Mouse (Mus musculus) layer of hippocampus, postnatal 10 days (tissue): ENCODE measurements around the gene Prkcb. TPM values are rescaled to one million over a fixed set of nuclear protein-coding genes. Genes with fewer than 3 reads are reported as not detected.

Experiments
- DNase-seq, 2 experiments: peaks; one replicate each; pipeline ENCODE4 v3.0.0; 2021; ENCODE audit warnings: low spot score in 2 of 2
- total RNA-seq, 2 experiments: library from RNA; stranded (reverse); gene quantifications; 2 replicates each; pipeline ENCODE4 v1.2.3; 2021

Gene Prkcb
- total RNA-seq, 2 experiments from 2014 or later: 621 to 648 TPM

- no peak for DNase-seq
Measured at GRCm38 (mm10) chr7:122657423-122658126, 369.0 kb downstream of the Prkcb start.

DNA sequence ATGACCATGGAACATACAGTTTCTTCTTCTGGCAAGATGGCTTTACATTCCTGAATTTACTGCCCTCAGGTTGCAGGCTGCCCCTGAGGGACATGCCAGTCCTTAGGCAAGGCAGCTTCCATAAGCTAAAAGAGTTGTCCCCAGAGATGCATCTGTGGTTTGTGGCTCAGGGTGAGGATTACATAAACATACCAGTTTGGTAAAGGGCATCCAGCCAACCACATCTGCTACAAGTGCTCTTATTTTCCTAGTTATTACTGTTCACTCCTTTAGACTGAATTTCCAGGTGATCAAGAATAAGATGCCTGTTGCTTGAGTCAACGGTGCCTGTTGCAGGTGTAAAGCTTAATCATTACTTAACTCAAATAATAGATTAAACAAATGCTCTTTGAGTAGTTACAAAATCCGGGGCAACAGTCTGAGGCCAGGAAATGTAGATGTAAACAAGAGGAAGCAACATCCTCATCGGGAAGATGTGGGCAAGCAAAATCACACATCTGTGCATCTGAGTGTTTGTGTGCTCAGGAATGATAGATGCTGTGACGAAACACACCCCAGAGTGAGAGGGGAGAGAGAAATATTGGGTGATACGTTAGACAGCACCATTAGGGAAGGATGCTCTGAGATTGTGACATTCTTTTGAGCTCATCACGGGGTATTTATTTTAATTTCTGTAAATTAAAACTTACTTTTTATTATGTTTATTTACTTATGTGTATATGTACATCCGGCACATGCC, 376.9 kb downstream of the Prkcb start:
- DNase-seq: no peak

- DNase-seq: peak; percentile 44 to 53
Measured at GRCm38 (mm10) chr7:122667903-122668302, 379.4 kb downstream of the Prkcb start.

- no peak for DNase-seq
Measured at GRCm38 (mm10) chr7:122670442-122670872, 381.9 kb downstream of the Prkcb start, which contains the start of gene Cacng3. TSS of gene Cacng3 (plus strand) at chr7:122670492.

DNA sequence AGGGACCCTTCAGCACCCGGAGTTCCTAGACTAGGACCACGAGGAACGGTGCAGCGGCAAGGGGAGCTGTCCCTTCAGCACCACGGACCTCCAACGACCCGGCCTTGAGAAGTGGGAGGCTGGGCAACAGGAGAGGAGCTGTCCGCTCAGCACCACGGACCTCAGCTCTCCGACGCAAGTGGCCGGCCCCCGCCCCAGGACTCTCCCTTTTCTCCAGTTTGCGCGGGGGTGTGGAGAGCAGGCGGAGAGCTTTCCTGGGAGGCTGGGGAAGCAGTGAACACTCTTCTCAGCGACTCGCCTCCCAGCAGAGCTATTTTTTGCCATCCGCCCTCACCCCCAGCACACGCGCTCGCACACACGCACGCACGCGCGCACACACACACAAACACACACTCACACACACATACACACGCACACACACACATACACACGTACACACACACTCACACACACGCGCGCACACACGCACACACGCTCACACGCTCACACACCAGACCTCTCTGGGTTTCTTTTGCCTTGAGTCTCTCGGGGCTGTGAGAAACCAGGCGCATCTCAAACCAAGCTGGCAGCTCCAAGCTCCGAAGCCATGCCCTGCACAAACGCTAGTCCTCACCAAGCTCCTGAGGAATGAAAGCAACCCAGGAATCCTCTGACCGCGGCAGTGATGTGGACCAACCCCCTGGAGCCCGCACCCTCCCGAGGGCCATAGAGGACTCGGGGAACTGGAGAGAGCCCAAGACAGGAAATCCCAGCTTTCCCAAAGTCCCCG, 382.5 kb downstream of the Prkcb start:
- peak; percentile 86 for DNase-seq

DNA sequence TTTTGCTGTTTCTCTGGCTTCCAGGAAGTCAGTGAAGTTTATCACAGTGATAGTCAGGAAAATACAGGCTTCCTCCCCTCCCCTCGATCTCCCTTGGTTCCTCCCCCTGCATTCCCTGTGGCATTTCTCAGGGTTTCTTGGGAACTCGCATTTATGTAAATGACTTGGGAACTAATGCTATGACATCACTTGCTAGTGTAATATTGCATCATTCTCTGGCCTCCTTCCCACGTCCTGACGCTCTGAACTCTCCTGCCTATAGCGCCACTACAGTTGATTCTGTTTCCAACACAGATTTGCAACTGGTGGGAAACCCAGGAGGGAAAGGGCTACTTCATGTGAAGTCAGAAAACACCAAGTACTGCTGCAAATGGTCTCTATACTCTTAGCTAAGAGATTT, 384.4 kb downstream of the Prkcb start:
- peak in 1 of 2 experiments; percentile 7 for DNase-seq

DNA sequence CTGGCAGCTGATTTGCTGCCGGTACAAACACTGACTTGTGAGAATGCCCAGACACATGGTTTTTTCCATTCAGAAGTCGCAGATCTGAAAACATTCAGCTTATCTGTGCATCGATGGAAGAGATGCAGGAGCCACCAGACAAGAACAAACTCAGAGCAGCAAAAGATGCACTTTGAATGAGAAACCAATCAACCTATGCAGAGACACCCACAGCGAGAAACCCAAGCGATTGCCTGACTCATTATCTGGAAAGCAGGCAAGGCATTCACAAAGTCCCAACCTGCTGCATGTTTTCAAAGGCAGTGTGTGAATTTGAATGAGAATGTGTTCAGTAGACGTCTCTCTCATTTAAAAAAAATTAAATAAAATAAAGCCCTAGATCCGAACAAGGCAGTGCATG, 386.7 kb downstream of the Prkcb start:
- peak in 1 of 2 experiments; percentile 16 for DNase-seq

Other genes starting within 250 kb of the Prkcb start
- gene Ubfd1, start 221.6 kb upstream of the Prkcb start, total RNA-seq: 10 to 100 TPM; 71.6 to 71.8 TPM
- gene Ears2, start 221.5 kb upstream of the Prkcb start, total RNA-seq: 1 to 10 TPM; 7.7 to 8.4 TPM
- gene Ndufab1, start 186.9 kb upstream of the Prkcb start, total RNA-seq: 100 to 1,000 TPM; 291 to 298 TPM
- 1 to 10 TPM; 2.7 to 3.0 TPM for gene Palb2, start 155.8 kb upstream of the Prkcb start, total RNA-seq
- 100 to 1,000 TPM in 1 of 2 experiments, 10 to 100 TPM in 1; 89.0 to 106 TPM for gene Dctn5, start 155.7 kb upstream of the Prkcb start, total RNA-seq
- 1 to 10 TPM; 4.8 to 5.4 TPM for gene Plk1, start 129.3 kb upstream of the Prkcb start, total RNA-seq
- gene Ern2, start 102.5 kb upstream of the Prkcb start, total RNA-seq: 1 to 10 TPM in 1 of 2 experiments, under 1 TPM in 1; 0.89 to 1.2 TPM
- 1 to 10 TPM; 3.0 to 3.6 TPM for gene Chp2, start 69.3 kb upstream of the Prkcb start, total RNA-seq